Mouse (Mus musculus) kidney, postnatal 4 days (tissue): ENCODE measurements at regions not wholly inside any gene's neighbourhood (a gene's known extent, or its start where the extent isn't known, plus 50 kb on each side); places are given as distances from the start of the nearest gene placed in this dataset.
"Not testable (repeated sequence)": the region's sequence is repeated elsewhere in the genome, so short reads cannot be mapped to it uniquely, and the experiment has no call there.

Experiments
- DNase-seq, 2 experiments: peaks; one replicate each; pipeline ENCODE4 v3.0.0; 2021; ENCODE audit warnings: mixed read lengths in 2 of 2

DNA sequence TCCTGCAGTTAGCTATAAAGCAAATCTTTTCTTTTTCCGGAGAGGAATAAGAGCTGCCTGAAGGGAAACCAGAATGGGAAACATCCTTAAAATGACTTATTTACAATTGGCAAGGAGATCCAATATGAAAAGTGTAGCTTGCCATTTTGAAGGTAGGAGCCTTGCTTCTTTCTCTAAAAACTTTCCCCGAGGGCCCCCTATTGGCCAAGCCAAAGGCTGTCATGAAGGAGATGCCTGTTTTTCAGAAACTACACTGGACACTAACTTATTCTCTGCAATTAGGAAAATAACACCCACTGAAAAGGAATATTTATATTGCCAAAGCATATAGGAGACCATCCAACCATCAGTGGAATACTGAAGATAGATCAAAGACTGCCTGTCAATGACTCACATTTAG is 312.8 kb upstream of the Thrb start:
- DNase-seq, result peak in 1 of 2 experiments; percentile 3

DNA sequence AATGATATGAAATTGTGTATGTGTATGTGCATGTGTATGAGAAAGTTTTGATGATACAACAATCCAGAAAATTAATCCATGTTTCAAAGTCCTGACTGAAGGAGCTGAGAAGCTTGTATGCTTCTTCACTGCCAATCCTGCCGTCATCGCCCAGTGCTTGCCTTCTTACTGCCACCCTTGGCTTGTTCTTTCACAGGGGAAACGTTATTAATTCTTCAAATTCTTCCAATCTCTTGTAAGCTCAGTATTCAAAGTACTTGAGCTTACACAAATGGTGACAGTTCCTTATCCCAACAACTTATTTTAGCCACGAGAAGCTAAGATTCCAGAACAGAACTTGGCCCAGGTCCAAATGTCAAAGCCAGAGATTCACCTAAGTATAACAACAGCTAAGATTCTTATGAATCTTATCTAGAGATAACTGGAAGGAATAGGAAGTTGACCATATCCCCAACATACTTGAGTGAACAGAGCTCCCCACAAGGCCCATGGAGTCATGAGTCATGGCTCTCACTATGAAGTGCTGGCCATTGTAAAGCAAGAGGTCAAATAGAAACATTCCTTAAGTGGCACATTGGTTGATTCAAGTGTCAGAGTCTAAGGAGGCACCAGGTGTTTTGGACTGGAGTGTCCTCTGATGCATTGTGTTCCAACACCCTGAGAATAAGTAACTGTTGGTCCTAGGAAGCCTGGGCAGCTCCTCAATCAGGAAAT is 307.6 kb upstream of the Thrb start:
- no peak for DNase-seq

DNA sequence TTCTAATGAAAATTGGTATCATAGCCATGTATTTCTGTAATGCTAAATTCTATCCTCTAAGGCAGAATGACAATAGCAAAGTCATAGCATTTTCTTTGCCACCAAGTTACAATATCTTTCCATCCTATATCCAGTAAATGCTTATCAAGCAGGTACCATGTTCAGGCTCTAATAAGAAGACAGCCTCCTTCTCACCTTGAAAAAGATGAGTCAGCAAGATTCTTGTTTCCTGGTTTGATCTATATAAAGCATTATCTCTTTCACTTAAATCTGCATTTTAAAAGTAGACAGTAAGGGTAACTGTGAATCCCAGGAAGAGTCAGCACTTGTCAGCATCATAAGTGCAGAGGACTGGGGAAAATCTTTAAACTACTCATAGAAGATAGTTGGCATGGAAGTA is 298.2 kb upstream of the Thrb start:
- no peak for DNase-seq

DNA sequence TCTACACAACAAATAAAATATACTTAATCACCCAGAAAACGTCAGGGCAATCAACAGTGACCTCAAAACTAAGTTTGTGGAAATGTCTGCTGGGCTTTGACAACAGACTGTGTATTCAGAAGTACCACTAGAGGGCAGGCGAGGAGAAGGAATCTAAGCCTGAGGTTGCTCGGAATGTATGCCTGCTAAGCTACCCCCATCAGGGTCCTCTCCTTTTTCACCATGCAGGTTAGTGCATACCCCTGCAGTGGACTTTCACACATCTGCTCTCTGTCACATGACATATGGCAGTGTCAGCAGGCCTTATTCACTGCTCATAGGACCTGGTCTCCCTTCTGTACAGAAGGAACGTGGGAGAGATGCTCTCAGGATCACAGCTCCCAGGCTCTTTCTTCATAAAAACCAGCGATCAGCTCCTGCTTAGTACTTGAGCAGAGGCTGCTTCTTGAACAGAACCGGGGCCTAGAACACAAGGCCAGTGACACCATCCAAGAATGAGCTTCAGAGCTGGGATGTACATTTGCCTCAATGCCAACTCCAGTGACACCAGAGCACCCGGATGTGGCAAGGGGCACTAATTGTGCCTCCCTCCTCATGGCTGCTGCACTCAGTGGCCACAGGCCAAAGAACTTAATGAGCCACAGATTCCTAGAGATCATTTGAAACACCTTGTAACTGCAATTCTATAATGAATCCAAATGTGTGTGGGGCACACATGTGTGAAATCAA is 257.1 kb upstream of the Thrb start:
- DNase-seq, result peak; percentile 48 to 58

DNA sequence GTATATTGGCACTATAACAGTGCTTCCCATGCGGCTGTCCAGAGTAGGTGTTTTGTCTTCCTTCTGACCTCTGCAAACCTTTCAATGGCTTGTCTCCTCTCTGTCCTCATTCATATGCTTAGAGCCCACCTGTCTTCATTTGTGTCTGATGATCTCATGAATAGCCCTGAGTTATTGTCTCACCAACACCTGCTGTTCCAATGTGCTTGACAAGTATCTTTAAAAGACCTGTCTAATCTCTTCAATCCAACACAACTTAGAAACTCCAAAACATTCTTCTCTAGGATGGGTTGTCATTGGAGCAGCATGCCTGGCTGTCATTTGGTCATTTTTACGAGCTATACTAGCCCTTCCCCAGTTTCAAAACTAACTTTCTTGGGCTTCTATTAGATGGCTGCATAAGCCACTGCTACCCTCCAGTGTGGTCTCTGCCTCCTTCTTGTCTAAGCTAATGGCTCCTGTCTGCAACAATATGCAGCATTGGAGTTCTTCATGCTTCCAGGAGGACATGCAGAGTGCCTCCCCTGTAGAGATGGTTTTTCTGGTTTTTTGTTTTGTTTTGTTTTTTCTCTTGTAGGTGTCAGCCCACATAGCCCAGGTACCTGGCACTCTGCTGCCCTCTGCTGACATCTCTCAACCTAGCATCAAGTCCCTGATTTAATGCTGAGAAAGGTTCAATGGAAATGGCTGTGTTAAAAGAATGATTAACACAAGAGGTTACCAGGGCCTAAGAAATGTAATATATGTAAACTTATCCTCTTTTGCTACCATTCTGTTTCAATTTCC is 254.3 kb upstream of the Thrb start:
- peak; percentile 78 to 84 for DNase-seq

DNA sequence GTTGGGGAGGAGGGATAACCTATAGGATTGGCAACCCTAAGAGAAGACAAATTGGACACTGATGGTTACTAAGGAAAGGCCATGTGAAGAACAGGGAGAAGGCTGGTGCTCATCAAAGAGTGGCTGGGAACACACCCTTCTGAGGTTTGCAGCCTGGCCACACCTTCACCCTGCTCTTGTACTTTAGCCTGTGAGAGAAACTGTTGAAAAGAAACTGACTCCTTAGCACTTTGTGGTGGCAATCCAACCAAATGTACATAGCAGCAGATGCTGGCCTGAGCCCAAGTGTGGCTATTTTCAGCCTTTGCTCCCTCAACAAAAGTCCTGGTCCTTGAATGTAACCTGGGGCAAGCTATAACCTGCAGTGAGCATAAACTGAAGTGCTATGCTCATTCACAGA is 253.2 kb upstream of the Thrb start:
- no peak for DNase-seq

DNA sequence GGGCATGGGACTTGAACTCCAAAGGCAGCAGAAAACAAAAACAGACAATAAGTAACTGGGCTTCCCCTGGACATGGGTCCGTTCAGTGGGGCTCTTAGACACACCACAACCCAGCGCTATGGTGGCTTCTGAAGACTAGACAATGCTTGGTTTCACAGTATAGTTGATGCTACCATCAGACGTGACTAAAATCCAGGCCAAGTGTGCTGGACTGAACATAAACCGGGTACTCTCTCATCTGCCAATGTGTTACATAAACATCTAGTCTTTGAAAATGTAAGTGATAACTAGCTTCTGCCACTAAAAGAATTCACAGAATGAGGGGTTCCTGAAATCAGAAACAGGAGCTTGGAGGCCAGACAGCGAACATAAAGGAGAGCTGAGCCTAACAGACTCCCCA is 251.7 kb upstream of the Thrb start:
- no peak for DNase-seq

DNA sequence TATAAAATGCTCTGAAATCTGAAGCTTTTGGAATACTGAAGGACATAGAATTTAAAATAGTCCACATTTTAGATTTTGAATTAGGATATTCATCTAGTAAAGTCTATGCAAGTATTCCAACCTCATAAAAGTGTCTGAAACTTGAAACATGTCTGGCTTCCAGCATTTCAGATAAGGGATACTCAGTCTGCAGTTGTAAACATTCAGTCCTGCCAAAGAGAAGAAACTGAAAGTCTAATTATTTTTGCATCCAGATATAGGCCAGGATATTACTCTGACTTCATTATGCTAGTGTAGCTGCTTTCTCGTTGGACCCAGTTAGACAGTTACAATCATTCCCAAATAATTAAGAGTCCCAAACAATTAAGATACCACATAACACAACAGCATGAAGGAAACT is 251.2 kb upstream of the Thrb start:
- no peak for DNase-seq

DNA sequence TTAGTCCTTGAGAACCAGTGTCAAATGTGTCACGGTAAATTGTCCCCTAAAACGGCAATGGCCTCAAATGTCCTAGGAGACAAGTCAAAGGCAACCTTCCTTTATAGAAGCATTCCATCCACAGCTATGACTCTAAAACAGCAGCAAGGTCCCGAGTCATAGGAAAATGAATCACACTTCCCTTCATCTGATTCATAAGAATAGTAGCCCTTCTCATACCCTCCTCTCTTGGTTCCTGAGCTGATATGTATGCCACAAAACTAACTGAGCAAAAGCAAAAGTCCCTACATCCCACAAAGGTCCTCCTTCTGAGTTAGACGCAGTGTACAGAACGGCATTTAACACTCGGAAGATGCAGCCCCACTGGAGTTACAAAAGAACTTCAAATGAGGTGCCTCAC is 250.6 kb upstream of the Thrb start:
- DNase-seq, result no peak

DNA sequence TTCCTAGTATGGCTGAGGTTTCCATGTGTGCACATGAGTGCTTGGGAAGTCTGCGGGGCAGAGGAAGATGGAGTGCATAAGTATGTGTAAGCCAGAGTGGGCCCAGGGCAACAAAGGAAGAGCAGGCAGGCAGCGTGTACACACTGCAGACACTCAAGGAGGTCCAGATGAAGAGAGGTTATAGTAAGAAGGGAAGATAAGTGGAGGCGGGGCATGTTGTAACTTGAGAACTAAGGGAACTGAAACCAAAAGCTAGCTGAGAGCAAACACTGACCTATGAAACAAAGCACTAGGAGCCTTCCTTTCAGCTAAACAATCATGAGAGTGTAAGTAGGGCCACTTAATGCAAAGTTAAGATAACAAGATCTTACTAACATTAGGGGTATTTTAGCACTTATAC is 249.3 kb upstream of the Thrb start:
- no peak for DNase-seq

DNA sequence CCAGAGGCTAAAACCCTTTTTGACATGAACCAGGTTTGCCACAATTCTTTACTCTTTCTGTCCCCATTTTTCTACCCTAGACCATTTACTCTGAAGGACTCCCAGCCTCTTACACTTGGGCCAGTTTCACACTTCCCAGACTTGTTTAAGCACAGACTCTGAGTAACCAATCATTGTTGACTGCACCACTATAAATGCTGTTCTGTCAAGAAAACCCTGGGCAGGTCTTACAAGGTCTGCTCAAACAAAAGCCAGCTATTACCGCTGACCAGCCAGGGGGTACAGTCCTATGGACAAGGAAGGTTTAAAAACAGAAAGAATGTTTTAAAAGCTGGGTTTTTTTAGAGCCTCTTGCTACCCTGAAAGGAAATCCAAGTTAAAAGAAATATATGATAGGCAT is 248.8 kb upstream of the Thrb start:
- no peak for DNase-seq

DNA sequence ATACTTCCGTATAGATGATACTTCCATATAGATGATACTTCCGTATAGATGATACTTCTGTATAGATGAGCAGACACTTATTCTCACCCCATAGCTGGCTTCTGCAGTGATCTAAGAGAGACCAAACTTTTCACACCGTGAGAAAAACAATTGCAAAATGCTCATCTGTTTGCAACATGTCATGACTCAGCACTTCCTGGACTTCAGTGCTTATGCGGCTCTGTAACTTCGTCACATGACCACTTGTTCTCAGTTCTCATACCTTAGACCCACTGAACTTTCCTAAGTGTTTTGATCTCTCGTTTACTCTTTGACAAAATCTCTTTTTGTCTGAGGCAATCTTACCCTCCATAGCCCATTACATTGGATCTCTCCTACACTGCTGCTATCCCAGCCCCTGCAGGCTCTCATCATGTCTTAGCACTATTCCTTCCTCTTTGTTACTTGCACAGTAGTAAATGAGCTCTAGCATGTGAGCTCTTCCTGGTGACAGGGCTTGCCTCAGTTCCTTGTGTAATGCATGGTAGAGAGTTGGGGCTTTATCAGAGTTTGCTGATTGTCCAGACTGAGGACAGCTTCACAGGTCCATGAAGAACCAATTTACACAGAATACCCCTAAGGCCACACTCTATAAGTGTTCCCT is 245.7 kb upstream of the Thrb start:
- no peak for DNase-seq

DNA sequence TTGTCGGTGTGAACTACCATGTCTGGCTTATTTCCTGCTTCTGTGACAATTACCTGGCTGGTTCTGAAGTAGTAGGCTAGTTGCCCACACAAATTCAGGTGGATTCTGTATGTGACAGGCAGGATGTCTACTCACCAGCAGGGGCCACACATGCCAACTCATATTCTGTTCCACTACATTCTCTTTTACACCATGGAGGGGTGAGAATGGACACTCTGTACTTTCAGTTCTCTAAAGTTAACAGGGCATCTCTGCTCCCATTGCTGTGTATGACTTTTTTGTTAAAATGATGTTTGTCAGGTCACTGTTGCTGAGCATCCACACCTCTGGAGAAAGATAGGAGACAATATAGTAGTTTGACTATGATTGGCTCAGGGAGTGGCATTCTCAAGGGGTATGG is 232.3 kb upstream of the Thrb start:
- no peak for DNase-seq

DNA sequence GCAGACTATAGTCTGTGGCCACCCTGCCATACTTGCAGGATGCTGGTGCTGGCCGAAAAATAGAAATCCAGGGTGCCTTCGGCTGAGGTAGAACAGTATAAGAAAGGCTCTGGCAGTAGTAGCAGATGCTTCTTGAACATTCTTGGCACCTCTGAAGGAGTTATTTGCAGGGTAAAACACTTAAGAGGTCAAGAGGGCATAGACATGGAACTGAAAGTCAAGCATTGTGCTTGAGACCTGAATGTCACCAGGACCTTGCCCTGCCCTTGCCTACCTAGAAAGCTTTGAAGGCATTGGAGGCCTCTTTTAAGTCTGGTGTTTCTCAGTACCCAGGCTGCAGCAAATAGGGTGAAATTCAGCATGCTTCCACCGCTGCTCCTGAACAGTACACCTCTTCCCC is 230.9 kb upstream of the Thrb start:
- DNase-seq, result no peak

DNA sequence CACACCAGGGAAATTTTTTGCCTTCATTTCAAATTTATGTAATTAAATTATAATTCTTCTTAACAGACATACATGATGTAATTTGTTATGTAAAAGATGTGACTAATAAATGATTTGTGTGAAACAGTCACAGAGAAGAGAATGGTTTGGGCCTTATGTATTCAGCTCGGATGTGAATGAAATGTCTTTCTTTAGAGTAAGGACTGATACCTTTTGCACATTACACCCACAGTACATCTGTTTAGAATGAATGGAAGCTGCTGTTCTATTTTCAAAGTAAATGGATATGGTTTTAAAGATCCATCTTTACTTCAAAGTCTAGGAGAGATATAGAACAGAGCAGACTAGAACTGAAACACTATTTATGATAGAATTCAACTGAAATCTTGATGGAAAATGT is 226.7 kb upstream of the Thrb start:
- no peak for DNase-seq

DNA sequence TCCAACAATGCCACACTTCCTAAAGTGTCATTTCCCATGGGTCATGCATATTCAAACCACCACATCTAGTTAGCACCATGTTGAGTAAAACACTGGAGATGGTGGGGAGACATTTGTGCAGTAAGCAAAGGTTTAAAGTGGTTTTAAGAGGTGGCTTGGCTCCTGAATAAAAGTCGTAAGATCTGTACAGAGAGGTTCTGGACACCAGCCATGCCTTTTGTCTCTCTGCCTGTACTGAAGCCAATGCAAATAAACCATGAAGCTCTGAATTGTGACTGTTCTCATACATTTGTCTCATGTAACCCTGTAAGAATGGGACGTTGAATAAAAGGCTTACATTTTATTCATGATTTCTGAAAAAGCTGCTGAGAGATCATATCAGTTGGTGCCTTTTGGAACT is 202.1 kb upstream of the Thrb start:
- no peak for DNase-seq

DNA sequence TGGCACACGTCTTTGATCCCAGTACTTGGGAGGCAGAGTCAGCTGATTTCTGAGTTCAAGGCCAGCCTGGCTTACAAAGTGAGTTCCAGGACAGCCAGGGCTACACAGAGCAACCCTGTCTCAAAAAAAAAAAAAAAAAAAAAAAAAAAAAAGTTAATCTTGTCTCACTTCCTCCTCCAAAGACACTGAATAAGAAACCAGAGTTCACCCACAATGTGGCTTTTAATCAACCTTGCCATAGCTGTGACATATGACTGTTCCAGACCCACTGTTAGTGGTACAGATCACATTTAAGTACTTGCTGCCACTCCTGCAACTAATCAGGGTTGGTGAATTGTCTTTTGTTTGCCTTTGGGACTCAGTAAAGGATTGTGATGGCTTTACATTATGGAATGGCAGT is 181.1 kb upstream of the Thrb start:
- no peak for DNase-seq

DNA sequence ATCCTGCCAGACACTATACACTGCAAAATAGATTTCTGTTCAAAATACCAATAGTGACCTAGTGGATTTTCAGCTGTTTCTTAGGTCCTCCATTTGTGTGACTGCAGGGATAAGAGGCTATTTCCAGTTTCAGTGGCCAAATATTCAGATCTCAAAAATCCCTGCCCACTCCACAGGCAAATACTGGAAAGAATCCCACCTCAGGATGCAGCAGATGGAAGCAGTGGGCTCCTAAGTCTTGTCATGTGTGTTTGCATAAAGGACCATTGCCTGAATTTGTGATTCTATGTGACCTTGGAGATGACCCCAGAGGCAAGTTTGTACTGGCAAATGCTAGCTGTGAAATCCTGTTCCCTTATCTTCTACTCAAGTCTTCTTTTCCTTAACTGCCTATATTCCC is 175.2 kb upstream of the Thrb start:
- DNase-seq, result no peak

DNA sequence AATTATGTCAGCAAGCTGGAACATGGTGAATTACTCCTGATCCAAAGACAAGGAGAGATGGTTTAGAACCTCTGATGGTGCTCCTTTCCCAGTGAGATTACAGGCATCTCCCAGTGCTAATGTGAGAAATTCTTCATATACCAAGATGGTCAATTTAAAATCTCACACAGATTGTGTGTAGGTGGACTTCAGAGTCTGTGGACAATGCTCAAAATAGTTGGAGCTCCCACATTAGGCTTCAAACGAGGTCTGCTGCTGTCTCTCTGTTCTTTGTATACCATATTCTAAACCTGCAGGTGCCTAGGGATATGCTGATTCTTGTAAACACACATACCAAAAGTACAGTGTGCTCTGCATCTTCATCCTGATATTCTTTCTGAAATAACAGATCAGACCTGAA is 146.3 kb upstream of the Thrb start:
- DNase-seq, result no peak

DNA sequence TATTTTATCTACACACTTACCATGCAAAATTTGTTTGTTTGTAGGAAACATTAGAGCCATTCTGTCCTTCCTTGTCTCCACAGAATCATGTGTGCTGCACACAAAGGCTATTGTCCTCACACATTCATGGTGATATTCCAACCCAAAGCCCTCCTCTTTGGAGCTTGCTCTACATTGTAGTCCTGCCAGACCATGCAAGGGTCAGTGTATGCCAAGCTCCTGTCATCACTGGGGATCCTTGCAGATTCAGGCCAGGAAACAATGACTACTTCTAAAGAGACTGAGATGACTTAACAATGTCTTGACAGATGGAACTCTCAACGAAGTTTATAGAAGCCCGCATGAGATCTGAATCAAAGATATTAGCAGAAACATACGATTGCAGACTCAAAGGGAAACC is 137.4 kb upstream of the Thrb start:
- DNase-seq, result no peak

DNA sequence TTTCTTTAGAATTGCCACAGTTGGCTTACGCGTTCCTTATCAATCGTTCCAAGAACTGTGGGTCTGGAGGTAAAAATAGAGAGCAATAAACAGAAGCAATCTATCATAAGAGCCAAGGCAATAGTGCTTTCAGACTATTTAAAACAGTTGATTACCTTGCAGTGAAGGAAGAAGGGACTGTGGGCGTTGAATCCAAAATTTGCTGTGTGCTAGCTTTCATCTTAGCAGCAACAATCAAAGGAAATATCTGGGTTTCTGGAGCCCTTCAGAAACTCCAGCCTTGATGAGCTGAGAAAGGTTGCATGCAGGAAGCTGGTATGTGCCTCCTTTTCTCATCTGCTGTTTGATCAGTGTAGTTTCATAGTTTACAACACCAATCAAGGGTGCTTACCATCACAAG is 136.1 kb upstream of the Thrb start:
- no peak for DNase-seq

DNA sequence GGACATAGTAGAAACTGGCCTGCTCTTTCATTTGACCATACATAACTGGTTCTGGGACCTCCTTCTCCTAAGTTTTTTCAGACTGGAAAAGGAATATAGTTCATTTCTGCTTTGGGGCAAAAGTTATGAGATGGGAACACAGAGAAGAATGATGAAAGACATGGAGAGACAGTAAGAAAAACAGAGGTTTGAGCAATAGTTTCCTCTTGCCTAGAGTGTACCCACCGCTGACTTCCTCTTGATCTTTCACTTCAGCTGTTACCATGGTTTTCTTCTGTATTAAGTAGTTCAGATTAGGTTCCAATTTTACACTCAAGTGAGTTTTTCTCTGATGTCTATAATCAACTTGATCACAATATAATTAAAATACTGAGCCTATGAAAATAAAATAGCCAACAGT is 120.7 kb upstream of the Thrb start:
- DNase-seq, result no peak

DNA sequence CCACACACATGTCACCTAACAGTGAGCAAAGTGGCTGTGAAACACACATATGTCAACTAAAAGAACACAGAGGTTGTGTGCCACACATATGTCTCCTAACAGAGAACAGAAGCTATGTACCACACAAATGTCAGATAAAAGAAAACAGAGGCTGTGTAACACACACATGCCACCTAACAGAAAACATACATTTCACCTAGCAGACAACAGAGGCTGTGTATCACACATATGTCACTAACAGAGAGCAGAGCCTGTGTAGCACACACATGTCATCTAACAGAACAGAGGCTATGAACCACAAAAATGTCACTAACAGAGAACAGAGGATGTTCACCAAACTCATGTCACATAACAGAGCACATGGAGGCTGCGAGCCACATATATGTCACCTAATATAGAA is 103.6 kb upstream of the Thrb start:
- DNase-seq, result no peak

DNA sequence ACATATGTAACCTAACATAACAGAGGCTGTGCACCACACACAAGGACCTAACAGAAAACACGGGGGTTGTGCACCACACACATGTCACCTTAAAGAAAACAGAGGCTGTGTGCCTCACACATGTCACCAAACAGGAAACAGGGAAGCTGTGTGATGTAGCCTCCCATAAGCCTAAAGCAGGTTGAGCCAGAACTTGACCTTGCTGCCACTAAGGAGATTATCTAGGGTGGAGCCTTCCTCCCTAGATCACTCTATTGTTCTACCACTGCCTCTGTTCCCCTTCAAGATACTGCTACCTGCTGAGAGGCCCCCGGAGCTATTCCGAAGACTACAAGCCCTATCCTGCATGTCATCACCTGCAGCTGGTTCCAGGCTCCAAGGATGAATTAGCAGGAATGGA is 100.1 kb upstream of the Thrb start:
- DNase-seq, result not testable (repeated sequence)
